Mouse (Mus musculus) cerebellum, postnatal 4 days (tissue): ENCODE results near the gene Tcp11l2.

Source experiments
- DNase-seq, 2 experiments: peaks; one replicate each; pipeline ENCODE4 v3.0.0; 2022; ENCODE audit warnings: low spot score in 2 of 2, mixed read lengths in 1 of 2

The Tcp11l2 gene

GRCm38 (mm10) chr10:84576395-84577070 lies at the start of gene Tcp11l2:
TSS of gene Tcp11l2 (plus strand) at chr10:84576626.
- peak; percentile 74 to 83 for DNase-seq

- DNase-seq, result no peak
Observed at GRCm38 (mm10) chr10:84527070-84527469, 49.4 kb upstream of the Tcp11l2 start.

GRCm38 (mm10) chr10:84527631-84528030 lies 48.8 kb upstream of the Tcp11l2 start:
- DNase-seq, result no peak

- DNase-seq, result peak in 1 of 2 experiments; percentile 8
Observed at GRCm38 (mm10) chr10:84530388-84530787, 46.0 kb upstream of the Tcp11l2 start.

- no peak for DNase-seq
Observed at GRCm38 (mm10) chr10:84531576-84531975, 44.9 kb upstream of the Tcp11l2 start.

GRCm38 (mm10) chr10:84532191-84532889 lies 44.1 kb upstream of the Tcp11l2 start:
- DNase-seq, result peak in 1 of 2 experiments; percentile 18

GRCm38 (mm10) chr10:84532911-84533882 lies 43.2 kb upstream of the Tcp11l2 start:
- peak; percentile 40 to 68 for DNase-seq

GRCm38 (mm10) chr10:84533912-84534671 lies 42.3 kb upstream of the Tcp11l2 start, which contains the start of gene Ckap4:
TSS of gene Ckap4 (minus strand) at chr10:84534062.
- peak; percentile 41 to 76 for DNase-seq

- DNase-seq, result no peak
Observed at GRCm38 (mm10) chr10:84535458-84535857, 41.0 kb upstream of the Tcp11l2 start.

GRCm38 (mm10) chr10:84535859-84536258 lies 40.6 kb upstream of the Tcp11l2 start:
- DNase-seq, result peak; percentile 17 to 43

GRCm38 (mm10) chr10:84539651-84540050 lies 36.8 kb upstream of the Tcp11l2 start:
- peak in 1 of 2 experiments; percentile 14 for DNase-seq

GRCm38 (mm10) chr10:84542802-84543658 lies 33.4 kb upstream of the Tcp11l2 start:
- DNase-seq, result no peak

- no peak for DNase-seq
Observed at GRCm38 (mm10) chr10:84544841-84545610, 31.4 kb upstream of the Tcp11l2 start.

- no peak for DNase-seq
Observed at GRCm38 (mm10) chr10:84549146-84549919, 27.1 kb upstream of the Tcp11l2 start.

- no peak for DNase-seq
Observed at GRCm38 (mm10) chr10:84549920-84550293, 26.5 kb upstream of the Tcp11l2 start.

GRCm38 (mm10) chr10:84551846-84552245 lies 24.6 kb upstream of the Tcp11l2 start:
- no peak for DNase-seq

- no peak for DNase-seq
Observed at GRCm38 (mm10) chr10:84552477-84552876, 23.9 kb upstream of the Tcp11l2 start.

- DNase-seq, result no peak
Observed at GRCm38 (mm10) chr10:84554291-84555009, 22.0 kb upstream of the Tcp11l2 start.
